Mouse (Mus musculus) kidney, embryonic 16.5 days (tissue): ENCODE measurements at regions not wholly inside any gene's neighbourhood (a gene's known extent, or its start where the extent isn't known, plus 50 kb on each side); places are given as distances from the start of the nearest gene placed in this dataset.

Source experiments
- ATAC-seq: fragments of 200-750 bp; cut with Nextera tagmentation; 2 replicates; pipeline ENCODE4 v1.8.0; 2017; ENCODE audit warnings: moderate TSS enrichment; ENCODE audit not compliant: low FRiP score, low TSS enrichment
- H3K27ac ChIP-seq: fragments of 300-500 bp; sonication (generic); 2 replicates; pipeline ENCODE4 v1.5.1; 2014; ENCODE audit warnings: low read length
- H3K27me3 ChIP-seq: fragments of 300-500 bp; sonication (generic); 2 replicates; pipeline ENCODE4 v1.6.1; 2014; ENCODE audit warnings: low read length, control low read depth, mixed read lengths; ENCODE audit not compliant: insufficient read depth
- H3K36me3 ChIP-seq: fragments of 300-500 bp; sonication (generic); 2 replicates; pipeline ENCODE4 v1.6.1; 2014; ENCODE audit warnings: low read length, control low read depth, mixed read lengths; ENCODE audit not compliant: insufficient read depth
- H3K4me1 ChIP-seq: fragments of 300-500 bp; sonication (generic); 2 replicates; pipeline ENCODE4 v1.6.1; 2014; ENCODE audit warnings: low read length, control low read depth, mixed read lengths; ENCODE audit not compliant: insufficient read depth
- H3K4me2 ChIP-seq: fragments of 300-500 bp; sonication (generic); replicated peaks from 2 replicates; pipeline ENCODE4 v1.6.1; 2014; ENCODE audit warnings: low read depth, low read length
- H3K4me3 ChIP-seq: fragments of 300-500 bp; sonication (generic); 2 replicates; pipeline ENCODE4 v1.5.1; 2014; ENCODE audit warnings: mild to moderate bottlenecking, low read length
- H3K9ac ChIP-seq: fragments of 300-500 bp; sonication (generic); replicated peaks from 2 replicates; pipeline ENCODE4 v1.6.1; 2014; ENCODE audit warnings: low read length
- H3K9me3 ChIP-seq: fragments of 300-500 bp; sonication (generic); 2 replicates; pipeline ENCODE4 v1.6.1; 2016; ENCODE audit warnings: low read length, control low read depth
- WGBS: fragments of 180-500 bp; shearing (Covaris S2); extraction: QIAGEN DNeasy Blood & Tissue Kit; methylation state at CpG from one replicate; pipeline ENCODE4 v1.1.7; 2014; 5-methylcytosine and 5-hydroxymethylcytosine counted together

- no peak overlapping the region for H3K9ac ChIP-seq
- no peak for ATAC-seq
- H3K9me3 ChIP-seq, result peaks cover 4% of the 10 kb centered on the region; the same call in 1 of the 2 replicates
- H3K27ac ChIP-seq, result no peak overlapping the region
- 84% methylated on average over 4 of the region's 4 CpGs for whole genome bisulfite sequencing
- H3K4me3 ChIP-seq, result no peak overlapping the region
- H3K4me1 ChIP-seq, result no peaks in the 10 kb centered on the region
- no peaks in the 10 kb centered on the region for H3K27me3 ChIP-seq
- no peak overlapping the region for H3K4me2 ChIP-seq
- H3K36me3 ChIP-seq, result no peaks in the 10 kb centered on the region
Measured at GRCm38 (mm10) chr7:72836026-72836425, 529.6 kb upstream of the Mctp2 start.

- H3K9ac ChIP-seq, result no peak overlapping the region
- 88% methylated on average over 6 of the region's 6 CpGs for WGBS
Measured at GRCm38 (mm10) chr7:72836457-72836985, 530.1 kb upstream of the Mctp2 start.

GRCm38 (mm10) chr7:72837992-72838655, 531.7 kb upstream of the Mctp2 start:
- H3K4me1 ChIP-seq, result no peaks in the 10 kb centered on the region
- H3K9ac ChIP-seq, result no peak overlapping the region
- no peak overlapping the region for H3K4me2 ChIP-seq
- no peak for ATAC-seq
- 69% methylated on average over 6 of the region's 6 CpGs for WGBS
- no peaks in the 10 kb centered on the region for H3K27me3 ChIP-seq
- H3K27ac ChIP-seq, result no peak overlapping the region
- no peaks in the 10 kb centered on the region for H3K36me3 ChIP-seq
- no peak overlapping the region for H3K4me3 ChIP-seq
- peaks cover 4% of the 10 kb centered on the region; the same call in 1 of the 2 replicates for H3K9me3 ChIP-seq

More at GRCm38 (mm10) chr7:72836457-72836985, 530.1 kb upstream of the Mctp2 start:
- Histone ChIP-seq H3K4me1 (no peaks in the 10 kb centered on the region), H3K9me3 (peaks cover 4% of the 10 kb centered on the region; the same call in 1 of the 2 replicates), H3K27me3 (no peaks in the 10 kb centered on the region), H3K4me3 (no peak overlapping the region), H3K27ac (no peak overlapping the region), H3K4me2 (no peak overlapping the region), H3K36me3 (no peaks in the 10 kb centered on the region)
- ATAC-seq, result no peak

GRCm38 (mm10) chr7:72851346-72851745, 524.0 kb upstream of the Rgma start:
- H3K4me2 ChIP-seq, result no peak overlapping the region
- H3K27me3 ChIP-seq, result no peaks in the 10 kb centered on the region
- ATAC-seq, result no peak
- no peaks in the 10 kb centered on the region for H3K4me1 ChIP-seq
- H3K9ac ChIP-seq, result no peak overlapping the region
- no peaks in the 10 kb centered on the region for H3K36me3 ChIP-seq
- WGBS, result 90% methylated on average over 1 of the region's 1 CpGs
- no peaks in the 10 kb centered on the region for H3K9me3 ChIP-seq
- H3K27ac ChIP-seq, result no peak overlapping the region
- no peak overlapping the region for H3K4me3 ChIP-seq

GRCm38 (mm10) chr7:72854501-72855002, 520.8 kb upstream of the Rgma start:
- Histone ChIP-seq H3K4me3 (no peak overlapping the region), H3K4me1 (no peaks in the 10 kb centered on the region), H3K36me3 (no peaks in the 10 kb centered on the region), H3K27ac (no peak overlapping the region), H3K9ac (no peak overlapping the region), H3K4me2 (no peak overlapping the region), H3K9me3 (no peaks in the 10 kb centered on the region), H3K27me3 (no peaks in the 10 kb centered on the region)
- 75% methylated on average over 2 of the region's 2 CpGs for WGBS
- no peak for ATAC-seq

- Histone ChIP-seq H3K9me3 (no peaks in the 10 kb centered on the region), H3K27ac (no peak overlapping the region), H3K9ac (no peak overlapping the region), H3K4me2 (no peak overlapping the region), H3K27me3 (no peaks in the 10 kb centered on the region), H3K4me3 (no peak overlapping the region), H3K36me3 (no peaks in the 10 kb centered on the region), H3K4me1 (no peaks in the 10 kb centered on the region)
- ATAC-seq, result no peak
- WGBS, result 76% methylated on average over 6 of the region's 6 CpGs
Measured at GRCm38 (mm10) chr7:72866966-72867754, 508.1 kb upstream of the Rgma start.

GRCm38 (mm10) chr7:72869068-72869467, 506.2 kb upstream of the Rgma start:
- Histone ChIP-seq H3K4me3 (no peak overlapping the region), H3K9ac (no peak overlapping the region), H3K27me3 (no peaks in the 10 kb centered on the region), H3K27ac (no peak overlapping the region), H3K4me1 (no peaks in the 10 kb centered on the region), H3K36me3 (no peaks in the 10 kb centered on the region), H3K4me2 (no peak overlapping the region), H3K9me3 (no peaks in the 10 kb centered on the region)
- 78% methylated on average over 4 of the region's 4 CpGs for WGBS
- no peak for ATAC-seq

- no peaks in the 10 kb centered on the region for H3K36me3 ChIP-seq
- no peak overlapping the region for H3K9ac ChIP-seq
- H3K4me1 ChIP-seq, result no peaks in the 10 kb centered on the region
- H3K4me3 ChIP-seq, result no peak overlapping the region
- ATAC-seq, result no peak
- 77% methylated on average over 6 of the region's 6 CpGs for WGBS
- H3K9me3 ChIP-seq, result no peaks in the 10 kb centered on the region
- H3K4me2 ChIP-seq, result no peak overlapping the region
- H3K27ac ChIP-seq, result no peak overlapping the region
- no peaks in the 10 kb centered on the region for H3K27me3 ChIP-seq
Measured at GRCm38 (mm10) chr7:72900816-72901215, 474.5 kb upstream of the Rgma start.

GRCm38 (mm10) chr7:72905891-72906290, 469.4 kb upstream of the Rgma start:
- Histone ChIP-seq H3K36me3 (no peaks in the 10 kb centered on the region), H3K4me2 (no peak overlapping the region), H3K4me3 (no peak overlapping the region), H3K9ac (no peak overlapping the region), H3K4me1 (no peaks in the 10 kb centered on the region), H3K9me3 (no peaks in the 10 kb centered on the region), H3K27ac (no peak overlapping the region), H3K27me3 (no peaks in the 10 kb centered on the region)
- 59% methylated on average over 2 of the region's 2 CpGs for WGBS
- ATAC-seq, result 0 out of 2 replicates have a peak, but pooled peaks have one; percentile 35

- ATAC-seq, result no peak
- 76% methylated on average over 4 of the region's 4 CpGs for WGBS
Measured at GRCm38 (mm10) chr7:72906536-72906935, 468.8 kb upstream of the Rgma start.

More at GRCm38 (mm10) chr7:72906536-72906935, 468.8 kb upstream of the Rgma start:
- Histone ChIP-seq H3K27ac (no peak overlapping the region), H3K9me3 (no peaks in the 10 kb centered on the region), H3K9ac (no peak overlapping the region), H3K4me3 (no peak overlapping the region), H3K27me3 (no peaks in the 10 kb centered on the region), H3K36me3 (no peaks in the 10 kb centered on the region), H3K4me1 (no peaks in the 10 kb centered on the region), H3K4me2 (no peak overlapping the region)
